Comparison of ENCODE assay signal across 8 mouse cellular contexts in the genomic region with DNA sequence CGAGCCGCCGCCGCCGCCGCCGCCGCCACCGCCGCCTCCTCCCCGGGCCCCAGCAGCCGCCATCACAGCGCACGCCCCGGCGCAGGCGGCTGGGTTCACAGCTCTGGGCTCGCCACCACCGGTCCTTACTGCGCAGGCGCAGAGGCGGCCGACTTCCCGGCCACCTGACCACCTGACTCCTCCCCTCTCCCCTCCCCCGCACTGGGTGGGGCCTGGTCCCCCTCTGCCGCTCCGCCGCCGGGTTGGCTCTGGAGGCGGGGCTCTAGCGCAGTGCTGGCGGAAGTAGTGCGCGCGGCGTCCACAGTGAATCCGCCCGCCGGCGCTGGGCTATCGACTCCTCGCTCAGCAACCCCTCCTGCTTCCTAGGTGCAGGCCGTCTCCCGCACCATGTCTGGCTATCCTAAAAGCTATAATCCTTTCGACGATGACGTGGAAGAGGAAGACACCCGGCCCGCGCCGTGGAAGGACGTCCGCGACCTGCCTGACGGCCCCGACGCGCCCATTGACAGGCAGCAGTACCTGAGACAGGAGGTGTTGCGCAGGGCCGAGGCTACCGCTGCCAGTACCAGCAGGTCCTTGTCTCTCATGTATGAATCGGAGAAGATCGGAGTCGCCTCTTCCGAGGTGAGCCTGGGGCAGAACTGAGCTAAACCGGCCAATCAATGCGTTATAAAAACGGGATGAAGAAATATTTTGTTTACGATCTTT. TPM values are rescaled to one million over a fixed set of nuclear protein-coding genes. Genes with fewer than 3 reads are reported as not detected.
DNase-seq lines count a peak whose midpoint lies in the region; ATAC-seq and TF ChIP-seq lines count a peak whose summit lies in the region.

A gene (plus strand): TSS at position 251 of the 708 bp plus-strand sequence.
A gene (minus strand): TSS at position 579 of the 708 bp plus-strand sequence.

- H3K4me2 ChIP-seq in lung, postnatal 0 days (replicated peaks; ENCODE audit: low read depth, low read length): peak within 1 kb of the TSS; percentile 75

- peaks cover 6% of the 10 kb centered on the region; the same call in 1 of the 2 replicates for H3K36me3 ChIP-seq in hindbrain, embryonic 10.5 days
- no peaks in the 10 kb centered on the region for H3K36me3 ChIP-seq in lung, postnatal 0 days (ENCODE audit: insufficient read depth, low read length)

- under 1% methylated on average over 69 of the region's 69 CpGs for WGBS in hindbrain, embryonic 10.5 days
- under 1% methylated on average over 43 of the region's 69 CpGs for WGBS in lung, postnatal 0 days

- peak; percentile 99 for DNase-seq in MN1 (ENCODE audit: low spot score)
- peak; percentile 100 for DNase-seq in cerebellum, adult 9-10 months
- DNase-seq in hindbrain, embryonic 10.5 days (ENCODE audit: low spot score): peak; percentile 99
- DNase-seq in layer of hippocampus, adult 9-11 months: peak; percentile 100
- DNase-seq in lung, postnatal 0 days (ENCODE audit: low spot score): peak; percentile 99
- peak; percentile 99 for DNase-seq in ovary, postnatal 14 days (ENCODE audit: low spot score)
- DNase-seq in thymus, postnatal 14 days: peak; percentile 100

- H3K9ac ChIP-seq in lung, postnatal 0 days (replicated peaks; ENCODE audit: low read depth): peak within 1 kb of the TSS; percentile 78

- H3K4me3 ChIP-seq in hindbrain, embryonic 10.5 days: peak within 1 kb of the TSS; percentile 85
- peak within 1 kb of the TSS; percentile 80 for H3K4me3 ChIP-seq in lung, postnatal 0 days (ENCODE audit: low read depth, low read length)

- H3K27me3 ChIP-seq in hindbrain, embryonic 10.5 days (ENCODE audit: insufficient read depth, poor library complexity, severe bottlenecking): no peaks in the 10 kb centered on the region
- H3K27me3 ChIP-seq in lung, postnatal 0 days (replicated peaks; ENCODE audit: insufficient read depth, low read length): no peaks in the 10 kb centered on the region

- H3K9me3 ChIP-seq in hindbrain, embryonic 10.5 days: no peaks in the 10 kb centered on the region
- H3K9me3 ChIP-seq in lung, postnatal 0 days (ENCODE audit: low read length): no peaks in the 10 kb centered on the region

- TF ChIP-seq CTCF in lung, postnatal 0 days (IDR thresholded peaks at IDR 0.05): 0 out of 2 replicates have a peak, but pooled peaks have one; percentile 12

- ATAC-seq in frontal cortex, adult (ENCODE audit: low TSS enrichment): peak; percentile 79
- peak; percentile 99 for ATAC-seq in lung, postnatal 0 days

- peaks cover 21% of the 10 kb centered on the region for H3K4me1 ChIP-seq in hindbrain, embryonic 10.5 days (replicated peaks)
- peaks cover 14% of the 10 kb centered on the region; the same call in 1 of the 2 replicates for H3K4me1 ChIP-seq in lung, postnatal 0 days (ENCODE audit: insufficient read depth, low read depth, low read length)

- H3K27ac ChIP-seq in hindbrain, embryonic 10.5 days: peak within 1 kb of the TSS; percentile 84
- peak within 1 kb of the TSS; percentile 74 for H3K27ac ChIP-seq in lung, postnatal 0 days (ENCODE audit: low read length)

- no peak for TF ChIP-seq EP300 in lung, postnatal 0 days (IDR thresholded peaks at IDR 0.05)

RNA-seq across cellular contexts. Expression of the first gene that starts in this region (rescaled TPM):
- polyA plus RNA-seq in hindbrain, embryonic 10.5 days (2016; fragmentation: Nextera tagmentation; extraction: Ambion mirVana): 11.9 and 12.9 TPM in 2 replicates
- 11.5 and 13.4 TPM in 2 replicates for polyA plus RNA-seq in lung, postnatal 0 days (2015; fragmentation: Nextera tagmentation; extraction: Ambion mirVana)

RNA-seq across cellular contexts. Expression of the second gene that starts in this region (rescaled TPM):
- 38.8 and 48.4 TPM in 2 replicates for polyA plus RNA-seq in hindbrain, embryonic 10.5 days (2016; fragmentation: Nextera tagmentation; extraction: Ambion mirVana)
- 14.2 and 17.1 TPM in 2 replicates for polyA plus RNA-seq in lung, postnatal 0 days (2015; fragmentation: Nextera tagmentation; extraction: Ambion mirVana)

Comparison
In these comparisons a context has a peak if more than half of its experiments do, and no peak if none do; other contexts are left out.
1. Peak in every context shown above with its lines: DNase-seq, ATAC-seq, H3K4me3 ChIP-seq and H3K27ac ChIP-seq.